ENCODE assay signal across 29 mouse cellular contexts in the genomic region with DNA sequence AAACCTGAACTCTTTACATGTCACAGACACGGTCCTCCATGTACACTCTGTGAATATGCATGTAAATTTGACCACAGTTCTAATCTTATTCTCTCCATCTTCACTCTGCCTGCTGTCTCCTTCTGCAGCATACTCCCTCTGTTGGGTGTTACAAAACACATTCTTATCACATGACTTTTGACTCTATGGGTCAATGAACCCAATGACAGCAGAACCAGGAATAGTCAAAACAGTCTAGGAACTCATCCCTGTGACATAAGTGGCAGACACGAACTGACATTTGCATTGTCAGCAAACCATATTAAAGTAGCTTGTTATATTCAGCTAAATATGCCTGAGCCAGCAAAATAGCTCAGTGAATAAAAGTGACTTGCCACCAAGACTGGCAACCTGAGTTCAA.
"Had no signal": no experiment of that assay in that cellular context is flagged by ENCODE, and none has a peak within 500 bp of the region (broad histone marks: within the 10 kb centered on the region; RNA-seq: fewer than 3 reads in every experiment).

No protein-coding gene starts in this region.

- DNase-seq: layer of hippocampus, postnatal 36 days; left cerebral cortex, postnatal 4 days; liver, embryonic 13.5 days; lung, adult 18-20 months; lung, adult 2 months; lung, embryonic 14.5 days; lung, postnatal 10 days; lung, postnatal 36 days; lung, postnatal 4 days; midbrain, embryonic 14.5 days had no signal

- H3K27ac ChIP-seq: left cerebral cortex, adult 2 months; limb, embryonic 10.5 days; limb, embryonic 12.5 days; limb, embryonic 13.5 days; limb, embryonic 15.5 days; liver, embryonic 13.5 days; liver, embryonic 14.5 days; liver, embryonic 15.5 days; lung, embryonic 15.5 days; macrophage; midbrain, embryonic 10.5 days; midbrain, embryonic 12.5 days; midbrain, embryonic 13.5 days; midbrain, embryonic 15.5 days had no signal

- H3K4me2 ChIP-seq: limb, embryonic 12.5 days; limb, embryonic 13.5 days; limb, embryonic 15.5 days; liver, embryonic 11.5 days; liver, embryonic 13.5 days; liver, embryonic 15.5 days; lung, embryonic 14.5 days; lung, embryonic 15.5 days; midbrain, embryonic 11.5 days; midbrain, embryonic 12.5 days; midbrain, embryonic 13.5 days; midbrain, embryonic 15.5 days had no signal

- H3K4me1 ChIP-seq: limb, embryonic 10.5 days; limb, embryonic 12.5 days; limb, embryonic 13.5 days; limb, embryonic 15.5 days; liver, embryonic 13.5 days; liver, embryonic 15.5 days; lung, embryonic 15.5 days; megakaryocyte, embryonic 14.5 days; midbrain, embryonic 10.5 days; midbrain, embryonic 12.5 days; midbrain, embryonic 15.5 days had no signal

- ATAC-seq: lung, postnatal 0 days; midbrain, embryonic 13.5 days; midbrain, embryonic 16.5 days had no signal

- H3K36me3 ChIP-seq: limb, embryonic 10.5 days; limb, embryonic 12.5 days; limb, embryonic 13.5 days; limb, embryonic 15.5 days; liver, embryonic 13.5 days; liver, embryonic 15.5 days; lung, embryonic 15.5 days; midbrain, embryonic 10.5 days; midbrain, embryonic 12.5 days; midbrain, embryonic 13.5 days; midbrain, embryonic 15.5 days had no signal

- H3K9me3 ChIP-seq: limb, embryonic 10.5 days; limb, embryonic 12.5 days; limb, embryonic 13.5 days; limb, embryonic 15.5 days; liver, embryonic 13.5 days; liver, embryonic 15.5 days; lung, embryonic 15.5 days; megakaryocyte, embryonic 14.5 days; midbrain, embryonic 10.5 days; midbrain, embryonic 12.5 days; midbrain, embryonic 13.5 days; midbrain, embryonic 15.5 days had no signal

- H3K9ac ChIP-seq: limb, embryonic 12.5 days; limb, embryonic 13.5 days; limb, embryonic 15.5 days; liver, embryonic 13.5 days; liver, embryonic 14.5 days; liver, embryonic 15.5 days; lung, embryonic 14.5 days; lung, embryonic 15.5 days; midbrain, embryonic 12.5 days; midbrain, embryonic 13.5 days; midbrain, embryonic 15.5 days had no signal

- H3K27me3 ChIP-seq: limb, embryonic 12.5 days; limb, embryonic 13.5 days; limb, embryonic 15.5 days; liver, embryonic 13.5 days; liver, embryonic 15.5 days; lung, embryonic 15.5 days; megakaryocyte, embryonic 14.5 days; midbrain, embryonic 12.5 days; midbrain, embryonic 13.5 days; midbrain, embryonic 15.5 days had no signal

- H3K4me3 ChIP-seq: left cerebral cortex, adult 2 months; limb, embryonic 10.5 days; limb, embryonic 12.5 days; limb, embryonic 13.5 days; limb, embryonic 15.5 days; liver, embryonic 13.5 days; liver, embryonic 15.5 days; lung, embryonic 15.5 days; megakaryocyte, embryonic 14.5 days; midbrain, embryonic 10.5 days; midbrain, embryonic 12.5 days; midbrain, embryonic 13.5 days; midbrain, embryonic 15.5 days; myocyte had no signal
